19 mouse cellular contexts compared by ENCODE assay signal in the genomic region with DNA sequence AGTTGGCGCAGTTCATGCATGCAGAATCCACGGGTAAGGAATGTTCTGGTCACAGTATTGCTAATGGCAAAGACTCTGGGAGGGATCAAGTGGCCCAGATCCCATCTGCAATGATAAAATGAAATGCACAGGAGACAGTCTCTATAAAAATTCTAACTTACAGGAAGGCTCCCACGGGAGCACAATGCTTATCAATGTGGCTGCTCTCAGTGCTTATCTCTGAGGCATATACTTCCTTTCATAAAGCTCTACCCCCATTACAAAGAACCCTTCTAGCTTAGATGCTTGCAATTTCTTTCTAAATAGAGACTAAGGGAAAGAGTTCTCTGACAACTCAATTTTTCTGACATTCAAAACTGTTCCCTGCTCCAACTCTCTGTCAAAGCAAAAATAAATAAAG. TPM values are rescaled to one million over a fixed set of nuclear protein-coding genes. Genes with fewer than 3 reads are reported as not detected.
DNase-seq lines count a peak whose midpoint lies in the region; ATAC-seq and TF ChIP-seq lines count a peak whose summit lies in the region.
"Had no signal": no experiment of that assay in that cellular context is flagged by ENCODE, and none has a peak within 500 bp of the region (broad histone marks: within the 10 kb centered on the region; RNA-seq: fewer than 3 reads in every experiment).

No protein-coding gene starts in this region.

- no peak for TF ChIP-seq CTCF in forebrain, postnatal 0 days (IDR thresholded peaks at IDR 0.05; ENCODE audit: low read depth)
- TF ChIP-seq CTCF in hindbrain, postnatal 0 days (IDR thresholded peaks at IDR 0.05; ENCODE audit: low read depth) = no peak

- H3K27me3 ChIP-seq in forebrain, postnatal 0 days (ENCODE audit: insufficient read depth, low read length) = no peaks in the 10 kb centered on the region
- H3K27me3 ChIP-seq in forebrain, embryonic 12.5 days = no peaks in the 10 kb centered on the region
- H3K27me3 ChIP-seq in intestine, embryonic 16.5 days (replicated peaks; ENCODE audit: control insufficient read depth, insufficient read depth, low read length) = no peaks in the 10 kb centered on the region
- no peaks in the 10 kb centered on the region for H3K27me3 ChIP-seq in intestine, embryonic 15.5 days (replicated peaks)
- no peaks in the 10 kb centered on the region for H3K27me3 ChIP-seq in hindbrain, postnatal 0 days (ENCODE audit: insufficient read depth, low read length)
- H3K27me3 ChIP-seq: CH12.LX; embryonic facial prominence, embryonic 13.5 days; hindbrain, embryonic 15.5 days had no signal

- H3K4me2 ChIP-seq in forebrain, postnatal 0 days (ENCODE audit: low read depth) = no peak overlapping the region
- H3K4me2 ChIP-seq in forebrain, embryonic 12.5 days = no peak overlapping the region
- H3K4me2 ChIP-seq in intestine, embryonic 16.5 days (ENCODE audit: low read depth, low read length) = no peak overlapping the region
- no peak overlapping the region for H3K4me2 ChIP-seq in intestine, embryonic 15.5 days (replicated peaks)
- no peak overlapping the region for H3K4me2 ChIP-seq in hindbrain, postnatal 0 days (ENCODE audit: low read depth, low read length)
- H3K4me2 ChIP-seq: embryonic facial prominence, embryonic 13.5 days; hindbrain, embryonic 15.5 days had no signal

- H3K9me3 ChIP-seq in forebrain, postnatal 0 days (ENCODE audit: low read length) = no peaks in the 10 kb centered on the region
- no peaks in the 10 kb centered on the region for H3K9me3 ChIP-seq in forebrain, embryonic 12.5 days
- no peaks in the 10 kb centered on the region for H3K9me3 ChIP-seq in intestine, embryonic 16.5 days (ENCODE audit: control insufficient read depth, low read length)
- no peaks in the 10 kb centered on the region for H3K9me3 ChIP-seq in intestine, embryonic 15.5 days
- no peaks in the 10 kb centered on the region for H3K9me3 ChIP-seq in hindbrain, postnatal 0 days (ENCODE audit: low read length)
- H3K9me3 ChIP-seq: embryonic facial prominence, embryonic 13.5 days; hindbrain, embryonic 15.5 days had no signal

- H3K4me1 ChIP-seq in forebrain, postnatal 0 days (ENCODE audit: insufficient read depth) = peaks cover 17% of the 10 kb centered on the region
- peaks cover 20% of the 10 kb centered on the region for H3K4me1 ChIP-seq in forebrain, embryonic 12.5 days
- H3K4me1 ChIP-seq in intestine, embryonic 16.5 days (ENCODE audit: control insufficient read depth, insufficient read depth, low read length) = peaks cover 57% of the 10 kb centered on the region
- H3K4me1 ChIP-seq in intestine, embryonic 15.5 days (replicated peaks) = peaks cover 43% of the 10 kb centered on the region
- H3K4me1 ChIP-seq in hindbrain, postnatal 0 days (ENCODE audit: insufficient read depth, low read length) = peaks cover 10% of the 10 kb centered on the region; the same call in 1 of the 2 replicates

- no peak overlapping the region for H3K4me3 ChIP-seq in forebrain, postnatal 0 days (ENCODE audit: low read depth, low read length)
- no peak overlapping the region for H3K4me3 ChIP-seq in forebrain, embryonic 12.5 days (replicated peaks)
- H3K4me3 ChIP-seq in intestine, embryonic 16.5 days (ENCODE audit: low read length) = no peak overlapping the region
- no peak overlapping the region for H3K4me3 ChIP-seq in intestine, embryonic 15.5 days (replicated peaks)
- no peak overlapping the region for H3K4me3 ChIP-seq in hindbrain, postnatal 0 days (ENCODE audit: low read length)
- H3K4me3 ChIP-seq: embryonic facial prominence, embryonic 13.5 days; hindbrain, embryonic 15.5 days had no signal

- no peak for DNase-seq in forebrain, postnatal 0 days
- peak; percentile 13 for DNase-seq in MEL-GATA-1-ER (ENCODE audit: extremely low read depth, low read depth)
- DNase-seq in hindbrain, postnatal 0 days (ENCODE audit: low spot score) = no peak
- no peak for DNase-seq in cerebellum, postnatal 14 days
- DNase-seq: adrenal gland, postnatal 10 days; cerebellum, adult 11-12 months; cerebellum, adult 9-10 months; cerebellum, postnatal 36 days; gastrocnemius, postnatal 10 days; heart, postnatal 36 days; kidney, adult 2 months had no signal

- no peaks in the 10 kb centered on the region for H3K36me3 ChIP-seq in forebrain, postnatal 0 days (ENCODE audit: insufficient read depth)
- H3K36me3 ChIP-seq in forebrain, embryonic 12.5 days (replicated peaks) = no peaks in the 10 kb centered on the region
- no peaks in the 10 kb centered on the region for H3K36me3 ChIP-seq in intestine, embryonic 16.5 days (ENCODE audit: control insufficient read depth, insufficient read depth, low read length)
- no peaks in the 10 kb centered on the region for H3K36me3 ChIP-seq in intestine, embryonic 15.5 days
- H3K36me3 ChIP-seq in hindbrain, postnatal 0 days (ENCODE audit: insufficient read depth, low read length) = no peaks in the 10 kb centered on the region
- H3K36me3 ChIP-seq: embryonic facial prominence, embryonic 13.5 days; hindbrain, embryonic 15.5 days had no signal

- no peak overlapping the region for H3K27ac ChIP-seq in forebrain, postnatal 0 days (ENCODE audit: low read depth, low read length)
- no peak overlapping the region for H3K27ac ChIP-seq in forebrain, embryonic 12.5 days
- H3K27ac ChIP-seq in intestine, embryonic 16.5 days (ENCODE audit: low read length) = 0 out of 2 replicates have a peak overlapping the region, but pooled peaks have one; percentile 26
- H3K27ac ChIP-seq in intestine, embryonic 15.5 days = no peak overlapping the region; the same call in 1 of the 2 replicates
- no peak overlapping the region for H3K27ac ChIP-seq in hindbrain, postnatal 0 days
- H3K27ac ChIP-seq: embryonic facial prominence, embryonic 13.5 days; hindbrain, embryonic 15.5 days had no signal

- no peak overlapping the region for H3K9ac ChIP-seq in forebrain, postnatal 0 days
- no peak overlapping the region for H3K9ac ChIP-seq in forebrain, embryonic 12.5 days
- H3K9ac ChIP-seq in intestine, embryonic 16.5 days (ENCODE audit: low read depth, low read length) = no peak overlapping the region
- H3K9ac ChIP-seq in intestine, embryonic 15.5 days = no peak overlapping the region
- H3K9ac ChIP-seq in hindbrain, postnatal 0 days (replicated peaks; ENCODE audit: low read length) = no peak overlapping the region
- H3K9ac ChIP-seq: embryonic facial prominence, embryonic 13.5 days; hindbrain, embryonic 15.5 days had no signal

- peak; percentile 62 for ATAC-seq in forebrain, postnatal 0 days
- no peak for ATAC-seq in forebrain, embryonic 12.5 days (ENCODE audit: low FRiP score)
- ATAC-seq in intestine, embryonic 16.5 days = no peak
- no peak for ATAC-seq in intestine, embryonic 15.5 days
- ATAC-seq in hindbrain, postnatal 0 days = no peak
- ATAC-seq: forebrain, embryonic 14.5 days; inflammation-experienced regulatory T-cells, adult 6 months had no signal

- WGBS in forebrain, postnatal 0 days = 71% methylated on average over 3 of the region's 3 CpGs
- WGBS in forebrain, embryonic 12.5 days = 91% methylated on average over 3 of the region's 3 CpGs
- 67% methylated on average over 3 of the region's 3 CpGs for whole genome bisulfite sequencing in intestine, embryonic 16.5 days
- WGBS in intestine, embryonic 15.5 days = 70% methylated on average over 3 of the region's 3 CpGs
- 79% methylated on average over 3 of the region's 3 CpGs for WGBS in hindbrain, postnatal 0 days

RNA-seq across cellular contexts. Expression of a gene that starts 29.9 kb away (rescaled TPM):
- 92.2 and 102 TPM in 2 replicates for total RNA-seq in forebrain, postnatal 0 days (2014; rRNA removed)
- 92.9 and 93.5 TPM in 2 replicates for polyA plus RNA-seq in forebrain, postnatal 0 days (2015; fragmentation: Nextera tagmentation; extraction: Ambion mirVana)
- polyA plus RNA-seq in forebrain, embryonic 12.5 days (2016; fragmentation: Nextera tagmentation; extraction: Ambion mirVana) = 37.8 and 71.4 TPM in 2 replicates
- polyA plus RNA-seq in intestine, embryonic 16.5 days (2015; fragmentation: Nextera tagmentation; extraction: Ambion mirVana) = 12.5 and 15.1 TPM in 2 replicates
- 90.4 and 95.3 TPM in 2 replicates for polyA plus RNA-seq in intestine, embryonic 15.5 days (2015; fragmentation: Nextera tagmentation; extraction: Ambion mirVana)
- total RNA-seq in hindbrain, postnatal 0 days (2014; rRNA removed) = 88.7 and 89.7 TPM in 2 replicates
- 62.6 and 67.4 TPM in 2 replicates for polyA plus RNA-seq in hindbrain, postnatal 0 days (2015; fragmentation: Nextera tagmentation; extraction: Ambion mirVana)

RNA-seq across cellular contexts. Expression of a gene that starts 35.5 kb away (rescaled TPM):
- 4.4 and 5.5 TPM in 2 replicates for total RNA-seq in forebrain, postnatal 0 days (2014; rRNA removed)
- 0.20 and 0.34 TPM in 2 replicates for polyA plus RNA-seq in forebrain, postnatal 0 days (2015; fragmentation: Nextera tagmentation; extraction: Ambion mirVana)
- polyA plus RNA-seq in forebrain, embryonic 12.5 days (2016; fragmentation: Nextera tagmentation; extraction: Ambion mirVana) = 0.63 and 0.69 TPM in 2 replicates
- 0.28 and 0.40 TPM in 2 replicates for polyA plus RNA-seq in intestine, embryonic 16.5 days (2015; fragmentation: Nextera tagmentation; extraction: Ambion mirVana)
- 0.44 and 0.49 TPM in 2 replicates for polyA plus RNA-seq in intestine, embryonic 15.5 days (2015; fragmentation: Nextera tagmentation; extraction: Ambion mirVana)
- total RNA-seq in hindbrain, postnatal 0 days (2014; rRNA removed) = 5.7 and 10.3 TPM in 2 replicates
- polyA plus RNA-seq in hindbrain, postnatal 0 days (2015; fragmentation: Nextera tagmentation; extraction: Ambion mirVana) = 0.81 and 1.0 TPM in 2 replicates
